Mouse (Mus musculus) erythroid progenitor cell, adult 5-6 weeks (primary cell): Measurements from ENCODE around the gene Gm12117. TPM values are rescaled to one million over a fixed set of nuclear protein-coding genes. Genes with fewer than 3 reads are reported as not detected.

ENCODE experiments used
- ATAC-seq: replicated peaks from 2 replicates; pipeline ENCODE4 v1.8.0; 2016; ENCODE audit warnings: moderate number of reproducible peaks, mild to moderate bottlenecking, moderate TSS enrichment, inconsistent platforms; ENCODE audit not compliant: poor library complexity, low FRiP score, severe bottlenecking
- total RNA-seq, 2 experiments: library from RNA; stranded (forward) in 1 of 2; stranded (reverse) in 1 of 2; fragments of 150-400 nt in 1 of 2; fragments of 186-747, 209-891 nt in 1 of 2; gene quantifications; 2 replicates each; pipeline versions ENCODE4 v1.2.3 to v1.2.4; 2015 to 2017; ENCODE audit warnings: low replicate concordance in 2 of 2

The Gm12117 gene
- total RNA-seq (2015; ENCODE audit: low replicate concordance): not detected in 2 replicates
- not detected in 2 replicates for total RNA-seq (2017; ENCODE audit: low replicate concordance)

- ATAC-seq: no peak
These were observed at the start of gene Gm12117 for GRCm38 (mm10) chr11:33276637-33277036. Gene Gm12117 (minus strand): TSS chr11:33276737.

GRCm38 (mm10) chr11:33319006-33319611, 42.6 kb upstream of the Gm12117 start:
- ATAC-seq: no peak

- no peak for ATAC-seq
These were observed 33.0 kb upstream of the Gm12117 start for GRCm38 (mm10) chr11:33309566-33309965.

- ATAC-seq: no peak
These were observed 24.3 kb upstream of the Gm12117 start for GRCm38 (mm10) chr11:33300859-33301258.

- no peak for ATAC-seq
These were observed 22.8 kb upstream of the Gm12117 start for GRCm38 (mm10) chr11:33299371-33299770.

- ATAC-seq: no peak
These were observed 20.6 kb upstream of the Gm12117 start for GRCm38 (mm10) chr11:33297121-33297520.

GRCm38 (mm10) chr11:33295422-33295821, 18.9 kb upstream of the Gm12117 start:
- ATAC-seq: no peak

- no peak for ATAC-seq
These were observed 17.5 kb upstream of the Gm12117 start for GRCm38 (mm10) chr11:33294063-33294462.

- ATAC-seq: no peak
These were observed 2.0 kb upstream of the Gm12117 start for GRCm38 (mm10) chr11:33278571-33278970.

- no peak for ATAC-seq
These were observed 1.7 kb downstream of the Gm12117 start for GRCm38 (mm10) chr11:33274816-33275215.

DNA sequence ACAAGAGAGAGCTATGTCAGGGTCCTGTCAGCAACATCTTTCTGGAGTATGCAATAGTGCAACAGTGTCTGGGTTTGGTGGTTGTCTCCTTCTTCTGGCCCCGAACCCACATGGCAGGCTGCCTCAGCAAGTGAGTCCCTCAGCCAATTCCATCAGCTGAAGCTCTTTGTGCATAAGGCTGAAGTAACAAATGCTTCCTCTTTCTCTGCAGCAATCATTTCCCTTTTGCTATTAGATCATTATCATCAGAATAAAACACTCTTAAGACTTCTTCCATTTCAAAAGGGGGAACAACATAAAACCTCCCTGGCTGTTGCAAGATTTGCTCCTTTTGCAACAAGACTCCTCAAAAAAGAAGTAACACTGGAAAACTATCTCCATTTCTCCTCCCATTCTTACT, 2.2 kb downstream of the Gm12117 start:
- ATAC-seq: no peak

GRCm38 (mm10) chr11:33240295-33240694, 36.2 kb downstream of the Gm12117 start:
- no peak for ATAC-seq

DNA sequence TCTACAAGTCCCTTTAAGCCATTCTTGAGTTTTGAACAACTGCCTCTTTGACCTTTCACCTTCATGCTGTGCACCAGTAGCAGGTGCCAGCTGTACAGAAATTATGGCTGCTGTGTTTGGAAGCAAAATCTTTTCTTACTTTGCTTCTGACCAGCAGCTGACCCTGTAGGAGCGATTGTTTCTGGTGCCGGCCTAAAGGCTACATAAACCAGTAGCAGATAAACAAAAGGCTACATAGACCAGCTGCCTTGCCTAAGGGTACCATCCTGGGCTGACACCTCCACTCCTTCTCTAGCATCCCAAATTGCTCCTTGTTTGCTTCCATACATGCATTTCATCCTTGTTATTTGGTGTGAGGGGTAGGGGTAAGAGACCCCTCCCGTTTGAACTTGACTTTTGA, 42.4 kb downstream of the Gm12117 start:
- no peak for ATAC-seq

DNA sequence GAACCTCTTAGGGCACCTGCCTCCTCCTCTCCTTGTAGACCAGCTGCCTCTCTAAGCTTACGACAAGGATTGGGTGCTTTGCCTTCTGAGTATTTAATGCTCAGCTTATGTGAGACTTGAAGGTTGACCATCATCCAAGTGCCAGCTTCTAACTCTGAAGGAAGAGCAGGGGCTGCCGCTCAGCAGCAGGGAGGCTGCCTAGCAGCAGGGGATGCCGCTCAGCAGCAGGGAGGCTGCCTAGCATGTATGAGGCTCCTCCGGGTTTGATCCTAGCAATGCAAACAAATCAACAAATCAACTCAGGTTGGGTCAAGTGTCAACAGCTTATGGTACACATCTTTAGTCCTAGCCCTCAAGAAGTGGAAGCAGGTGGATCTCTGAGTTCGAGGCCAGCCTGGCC, 44.5 kb downstream of the Gm12117 start:
- ATAC-seq: no peak

DNA sequence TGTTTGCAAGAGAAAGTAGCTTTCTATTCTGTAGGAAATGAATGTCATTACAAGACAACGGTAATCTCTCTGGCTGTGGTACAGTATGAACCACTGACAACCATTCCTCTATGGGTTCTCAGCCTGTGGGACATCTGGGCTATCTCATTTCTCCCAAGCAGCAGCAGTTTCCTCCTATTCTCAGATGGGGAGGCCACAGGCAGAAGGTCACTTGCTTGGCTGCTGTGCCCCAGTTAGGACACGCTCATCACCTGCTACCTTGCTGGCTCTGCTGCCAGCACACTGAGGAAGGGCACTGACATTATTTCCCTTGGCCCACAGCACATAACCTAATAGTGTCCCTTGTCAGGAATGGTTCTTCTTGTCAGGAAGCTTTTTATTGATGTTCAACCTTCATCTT, 48.4 kb downstream of the Gm12117 start:
- ATAC-seq: no peak

- no peak for ATAC-seq
These were observed 50.0 kb downstream of the Gm12117 start for GRCm38 (mm10) chr11:33226516-33226915.

Other genes starting within 250 kb of the Gm12117 start
- not detected in 2 replicates for gene Fgf18, start 129.3 kb downstream of the Gm12117 start, total RNA-seq (2015; ENCODE audit: low replicate concordance)
- 0.51 TPM in 1 of 2 replicates, not detected in the other for gene Fgf18, start 129.3 kb downstream of the Gm12117 start, total RNA-seq (2017; ENCODE audit: low replicate concordance)
- 400 and 410 TPM in 2 replicates for gene Npm1, start 113.5 kb downstream of the Gm12117 start, total RNA-seq (2015; ENCODE audit: low replicate concordance)
- gene Npm1, start 113.5 kb downstream of the Gm12117 start, total RNA-seq (2017; ENCODE audit: low replicate concordance): 381 and 412 TPM in 2 replicates
- gene Tlx3, start 73.1 kb downstream of the Gm12117 start, total RNA-seq (2015; ENCODE audit: low replicate concordance): not detected in 2 replicates
- not detected in 2 replicates for gene Tlx3, start 73.1 kb downstream of the Gm12117 start, total RNA-seq (2017; ENCODE audit: low replicate concordance)
- gene Ranbp17, start 237.0 kb upstream of the Gm12117 start, total RNA-seq (2015; ENCODE audit: low replicate concordance): 2.5 and 6.7 TPM in 2 replicates
- gene Ranbp17, start 237.0 kb upstream of the Gm12117 start, total RNA-seq (2017; ENCODE audit: low replicate concordance): 5.1 and 5.8 TPM in 2 replicates